Mouse (Mus musculus): Measurements from ENCODE around the gene Pld4.

Pld4 gene

DNA sequence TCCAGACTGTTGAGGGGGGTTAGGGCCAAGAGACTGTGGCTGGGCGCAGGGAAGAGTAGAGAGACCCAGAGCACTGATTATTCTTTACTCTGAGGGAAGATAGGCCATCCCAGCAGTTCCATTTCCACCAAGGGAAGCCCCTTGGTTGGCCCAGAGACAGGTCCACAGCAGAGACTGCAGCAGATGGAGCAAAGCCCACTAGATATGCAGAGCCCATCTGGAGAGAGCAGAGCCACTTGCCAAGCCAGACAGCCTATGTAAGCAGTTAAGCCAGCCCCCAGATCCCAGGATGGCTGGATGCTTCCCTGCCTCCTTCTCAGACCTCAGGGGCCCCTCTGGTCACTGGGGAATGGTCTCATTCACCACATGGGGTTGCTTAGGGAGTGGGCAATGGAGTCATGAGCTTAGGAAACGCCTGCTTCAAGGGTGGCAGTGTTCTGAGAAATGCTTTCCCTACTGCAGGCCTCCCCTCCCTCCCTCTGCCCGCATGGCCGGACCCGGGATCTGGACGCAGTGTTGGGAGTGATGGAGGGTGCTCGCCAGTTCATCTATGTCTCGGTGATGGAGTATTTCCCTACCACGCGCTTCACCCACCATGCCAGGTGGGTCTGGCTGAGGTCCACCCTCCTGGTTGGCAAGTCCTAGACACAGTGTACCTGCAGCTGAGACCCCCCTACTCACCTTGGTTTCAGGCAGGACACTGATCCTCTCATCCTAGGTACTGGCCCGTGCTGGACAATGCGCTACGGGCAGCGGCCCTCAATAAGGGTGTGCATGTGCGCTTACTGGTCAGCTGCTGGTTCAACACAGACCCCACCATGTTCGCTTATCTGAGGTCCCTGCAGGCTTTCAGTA lies 6.8 kb downstream of the Pld4 start:
- DNase-seq (ENCODE audit: low spot score) = no peak

DNA sequence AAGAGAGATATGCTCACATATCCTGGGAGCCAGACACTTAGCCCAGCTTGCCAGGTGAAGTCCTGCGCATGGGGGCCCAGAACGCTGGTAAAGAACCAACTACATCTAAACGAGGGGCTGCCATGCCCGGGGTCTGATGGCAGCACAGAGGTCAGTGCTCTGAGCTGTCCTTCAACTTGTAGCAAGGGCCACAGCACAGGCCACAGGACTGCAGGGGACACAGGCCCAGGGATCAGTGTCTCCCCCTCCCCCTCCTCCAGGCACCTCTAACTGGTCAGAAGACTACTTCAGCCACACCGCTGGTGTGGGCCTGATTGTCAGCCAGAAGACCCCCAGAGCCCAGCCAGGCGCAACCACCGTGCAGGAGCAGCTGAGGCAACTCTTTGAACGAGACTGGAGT lies 7.7 kb downstream of the Pld4 start:
- DNase-seq (ENCODE audit: low spot score) = peak; percentile 40

DNA sequence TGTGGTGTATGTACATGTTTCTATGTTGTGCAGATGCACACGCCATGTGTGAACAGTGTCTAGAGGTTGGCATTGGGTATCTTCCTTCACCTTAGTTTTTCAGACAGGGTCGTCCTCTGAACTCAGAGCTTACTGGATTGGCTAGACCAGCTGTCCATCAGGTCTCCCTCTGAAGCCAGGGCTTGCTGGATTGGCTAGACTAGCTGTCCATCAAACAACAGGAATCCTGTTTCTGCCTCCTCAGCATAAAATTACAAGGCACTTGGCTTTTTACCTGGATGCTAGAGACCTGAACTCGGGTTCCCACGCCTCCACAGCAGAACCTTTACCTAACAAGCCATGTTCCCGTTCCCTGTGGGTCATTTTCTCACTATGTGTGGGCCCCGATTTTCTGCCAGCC lies 8.6 kb downstream of the Pld4 start:
- DNase-seq (ENCODE audit: low spot score) = peak; percentile 39

GRCm38 (mm10) chr12:112769751-112770150 lies 9.3 kb downstream of the Pld4 start:
- no peak for DNase-seq (ENCODE audit: low spot score)

- DNase-seq (ENCODE audit: low spot score) = peak; percentile 37
These were observed 9.9 kb downstream of the Pld4 start for GRCm38 (mm10) chr12:112770396-112770795.

GRCm38 (mm10) chr12:112772306-112772705 lies 11.9 kb downstream of the Pld4 start:
- peak; percentile 36 for DNase-seq (ENCODE audit: low spot score)

DNA sequence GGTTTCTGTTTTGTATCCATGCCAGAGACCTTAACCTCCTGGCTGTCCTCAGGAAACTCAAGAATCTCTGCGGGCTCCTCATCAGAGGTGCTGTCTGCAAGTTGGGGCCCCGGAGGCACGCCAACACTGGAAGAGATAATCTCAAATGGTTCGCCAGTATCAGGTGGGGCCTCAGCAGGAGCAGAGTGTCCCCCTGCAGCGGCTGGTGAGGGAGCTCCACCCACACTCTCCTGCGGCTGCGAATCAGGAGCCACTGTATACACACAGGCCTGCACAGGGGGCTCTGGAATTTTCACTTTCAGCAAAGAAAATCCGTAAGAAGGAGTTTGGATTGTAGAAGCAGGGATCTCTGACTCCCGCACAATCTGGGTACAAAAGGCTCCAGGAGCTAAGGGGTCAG lies 12.9 kb downstream of the Pld4 start:
- peak; percentile 42 for DNase-seq (ENCODE audit: low spot score)

GRCm38 (mm10) chr12:112774026-112774425 lies 13.6 kb downstream of the Pld4 start:
- no peak for DNase-seq (ENCODE audit: low spot score)

DNA sequence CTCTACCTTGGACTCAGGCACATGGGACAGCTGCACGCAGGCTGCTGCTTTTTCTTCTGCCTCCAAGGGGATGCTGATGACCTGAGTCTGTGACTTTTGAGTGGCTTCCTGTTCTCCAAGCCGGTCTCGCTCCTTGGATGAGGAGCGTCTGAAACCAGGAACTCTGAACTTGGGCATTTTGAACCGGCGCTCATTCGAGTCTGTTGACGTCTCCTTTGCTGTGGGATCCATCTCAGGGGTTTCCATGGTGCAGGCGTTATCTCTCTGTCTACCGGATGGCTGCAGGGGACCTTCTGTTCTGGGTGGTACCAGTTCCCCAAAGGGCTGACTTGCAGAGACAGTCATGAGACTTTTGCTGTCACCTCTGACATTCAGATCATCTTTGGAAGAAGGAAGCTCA lies 14.0 kb downstream of the Pld4 start:
- DNase-seq (ENCODE audit: low spot score) = peak; percentile 34

GRCm38 (mm10) chr12:112791026-112791425 lies 30.6 kb downstream of the Pld4 start:
- no peak for DNase-seq (ENCODE audit: low spot score)

- DNase-seq (ENCODE audit: low spot score) = peak; percentile 81
These were observed 33.3 kb downstream of the Pld4 start for GRCm38 (mm10) chr12:112793601-112794355.

- no peak for DNase-seq (ENCODE audit: low spot score)
These were observed 33.9 kb downstream of the Pld4 start for GRCm38 (mm10) chr12:112794356-112794816.

DNA sequence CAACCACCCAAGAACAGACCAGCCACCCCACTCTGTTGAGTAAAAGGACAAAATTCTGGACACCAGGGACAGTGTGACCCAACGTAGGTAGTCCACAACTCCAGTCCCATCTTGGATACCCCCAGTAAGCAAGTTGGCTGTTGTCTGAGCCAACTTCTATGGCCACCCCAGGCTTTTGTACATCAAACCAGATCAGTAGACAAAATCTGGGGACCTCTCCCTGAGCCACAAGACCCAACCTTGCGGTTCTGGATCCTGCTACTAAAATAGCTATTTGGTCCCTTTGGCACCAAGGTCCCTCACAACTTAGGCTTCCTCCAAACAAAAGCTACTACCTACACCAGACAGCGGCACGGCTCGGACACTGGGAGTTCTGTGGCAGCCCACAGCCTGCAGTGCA lies 34.5 kb downstream of the Pld4 start:
- no peak for DNase-seq (ENCODE audit: low spot score)

DNA sequence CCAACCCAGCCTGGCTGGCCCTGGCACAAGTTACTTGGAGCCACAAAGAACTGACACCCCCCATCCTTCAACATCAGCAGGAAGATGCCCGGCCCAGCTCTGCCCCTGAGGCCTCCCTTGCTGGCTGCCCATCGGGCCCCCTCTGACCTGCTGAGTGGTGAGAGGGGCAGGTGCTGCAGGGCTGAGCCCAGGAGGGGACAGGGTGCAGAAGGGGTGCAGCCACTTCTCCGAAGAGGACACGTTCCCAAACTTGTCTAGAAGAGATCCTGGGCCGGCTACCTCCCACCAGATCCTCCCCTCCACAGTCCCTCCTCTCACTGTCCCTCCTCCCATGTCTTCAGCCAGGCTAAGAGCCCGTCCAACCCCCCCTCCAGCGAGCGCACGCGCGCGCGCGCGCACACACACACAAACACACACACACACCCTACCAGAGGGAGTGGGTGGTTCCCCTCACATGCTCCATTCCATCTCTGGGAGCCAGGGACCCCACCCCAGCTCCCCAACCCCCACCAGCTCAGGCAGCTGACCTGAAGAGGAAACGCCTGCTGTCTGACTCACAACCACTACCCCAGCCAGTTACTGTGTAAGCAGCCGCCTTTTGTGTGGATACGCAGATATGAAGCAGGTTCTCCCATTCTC lies 35.1 kb downstream of the Pld4 start:
- no peak for DNase-seq (ENCODE audit: low spot score)

DNA sequence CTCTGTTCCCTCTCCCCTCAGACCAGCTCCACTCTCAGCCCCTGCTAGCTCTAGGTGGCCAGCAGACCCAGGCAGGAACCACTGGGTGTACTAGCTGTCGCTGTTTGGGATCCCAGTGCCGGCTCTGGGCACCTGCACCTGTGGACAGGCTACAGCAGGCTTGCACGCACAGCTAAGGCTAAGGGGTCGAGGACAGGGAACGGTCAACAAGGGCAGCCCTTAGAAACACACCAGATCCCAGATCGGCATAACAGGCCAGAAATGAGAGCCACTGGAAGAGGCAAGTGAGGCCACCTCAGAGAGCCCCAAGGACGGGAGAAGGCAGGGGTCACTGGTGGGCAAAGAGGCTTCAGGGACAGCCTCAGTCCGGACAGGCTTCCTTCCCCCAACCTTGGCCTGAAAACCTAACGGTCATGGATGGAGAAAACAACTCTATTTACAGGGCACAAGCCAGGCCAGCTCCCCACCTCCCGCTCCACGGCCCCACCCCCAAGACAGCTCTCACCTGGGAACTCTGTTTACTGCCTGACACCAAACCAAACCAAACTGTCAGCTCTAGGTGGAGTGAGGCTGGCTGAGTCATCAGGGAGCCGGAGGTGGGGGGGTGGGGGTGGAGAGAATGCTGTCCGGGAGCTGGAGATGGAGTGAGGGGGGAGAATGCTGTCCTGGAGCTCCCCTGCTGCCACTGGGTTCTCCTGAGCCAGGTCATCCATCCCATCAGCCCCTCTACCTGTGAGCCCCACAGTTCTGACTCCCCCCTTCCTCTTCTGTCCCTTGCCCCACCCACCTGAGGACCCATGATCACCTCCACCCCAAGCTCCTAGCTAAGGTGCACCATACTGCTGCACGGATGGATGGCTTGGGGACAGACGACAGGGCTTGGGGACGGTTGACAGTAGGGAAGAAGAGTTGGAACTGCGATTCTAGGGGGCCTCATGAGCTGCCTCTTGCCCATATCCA lies 36.4 kb downstream of the Pld4 start:
- DNase-seq (ENCODE audit: low spot score) = no peak

DNA sequence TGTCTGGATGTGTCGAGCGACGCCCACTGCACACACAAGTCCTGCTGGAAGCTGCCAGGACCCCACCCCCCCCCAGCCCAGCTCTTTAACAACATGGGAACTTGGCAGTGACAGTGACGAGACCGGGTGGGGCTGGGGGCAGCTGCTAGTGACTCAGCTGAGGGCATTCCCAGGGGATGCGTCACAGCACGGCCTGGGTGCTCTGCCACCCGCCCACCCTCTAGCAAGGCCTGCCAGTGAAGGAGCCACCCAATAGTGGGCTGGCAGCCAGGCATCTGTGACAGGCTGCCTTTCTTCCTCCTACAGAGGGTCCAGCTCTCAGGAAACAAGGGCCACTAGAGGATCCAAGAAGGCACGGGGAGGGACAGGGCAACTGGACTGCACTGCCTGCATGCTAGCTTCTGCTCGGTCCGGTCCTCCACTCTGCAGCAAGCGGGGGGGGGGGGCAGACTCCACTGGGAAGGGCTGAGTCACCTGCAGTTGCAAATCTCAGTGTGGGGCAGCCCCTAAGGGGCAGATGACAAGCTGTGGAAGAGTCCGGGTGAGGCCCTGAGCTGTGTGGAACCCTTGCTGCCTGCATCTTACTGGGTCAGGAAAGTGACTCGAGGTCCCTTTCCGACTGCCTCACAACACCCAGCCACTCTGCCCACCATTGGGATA lies 37.3 kb downstream of the Pld4 start:
- no peak for DNase-seq (ENCODE audit: low spot score)

GRCm38 (mm10) chr12:112798332-112798681 lies 37.9 kb downstream of the Pld4 start:
- DNase-seq (ENCODE audit: low spot score) = no peak

DNA sequence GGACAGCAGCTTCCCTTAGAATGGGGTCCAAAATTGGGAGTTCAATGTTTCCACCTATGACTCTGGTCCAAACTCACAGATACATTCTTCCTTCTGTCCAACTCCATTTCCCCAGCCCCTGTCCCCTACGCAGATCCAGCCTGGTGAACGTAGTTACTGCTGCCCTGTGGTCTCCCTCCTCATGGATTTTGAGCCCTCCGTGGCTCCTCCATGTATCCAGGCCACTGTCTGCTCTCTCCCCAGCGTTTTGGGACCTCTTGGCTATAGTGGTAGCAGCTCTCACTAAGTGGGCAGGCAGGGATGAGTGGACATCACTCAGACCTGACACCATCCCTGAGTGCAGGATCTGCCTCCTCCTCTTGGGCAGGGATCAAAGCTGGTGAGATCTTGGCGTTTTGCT lies 38.3 kb downstream of the Pld4 start:
- DNase-seq (ENCODE audit: low spot score) = no peak

DNA sequence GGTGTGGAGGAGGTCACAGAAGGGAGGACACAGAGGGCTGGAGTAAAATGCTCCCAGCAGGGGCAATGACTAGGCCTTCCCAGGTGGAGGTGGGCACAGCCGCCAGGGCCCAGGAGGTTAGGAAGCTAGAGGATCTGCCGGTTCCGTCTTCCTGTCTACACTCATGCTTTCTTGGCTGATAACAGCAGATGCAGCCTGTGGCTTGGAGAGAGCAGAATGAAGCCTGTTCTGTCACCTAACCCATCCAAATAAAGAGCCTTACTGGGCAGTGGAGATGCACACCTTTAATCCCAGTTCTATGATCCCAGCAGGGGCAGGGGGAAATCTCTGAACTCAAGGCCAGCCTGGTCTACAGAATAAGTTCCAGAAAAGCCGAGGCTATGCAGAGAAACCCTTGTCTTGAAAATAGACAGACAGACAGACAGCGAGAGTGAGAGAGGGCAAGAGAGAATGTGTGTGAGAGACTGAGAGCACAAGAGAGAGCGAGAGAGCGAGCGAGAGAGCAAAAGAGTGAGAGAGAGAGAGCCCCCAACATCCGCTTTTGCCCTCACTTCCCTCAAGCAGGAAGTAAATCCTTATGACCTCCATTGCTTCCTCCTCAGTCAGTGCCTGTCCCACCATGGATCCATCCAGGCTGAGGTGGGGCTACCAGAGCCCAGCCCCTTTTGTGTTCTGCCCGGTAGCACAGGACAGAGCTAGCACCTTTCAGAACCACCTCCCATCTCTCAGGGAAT lies 38.9 kb downstream of the Pld4 start:
- DNase-seq (ENCODE audit: low spot score) = no peak

GRCm38 (mm10) chr12:112800476-112800875 lies 40.0 kb downstream of the Pld4 start:
- peak; percentile 88 for DNase-seq (ENCODE audit: low spot score)
